Mouse (Mus musculus): ENCODE data around the gene Slco2b1.

Slco2b1 gene

DNA sequence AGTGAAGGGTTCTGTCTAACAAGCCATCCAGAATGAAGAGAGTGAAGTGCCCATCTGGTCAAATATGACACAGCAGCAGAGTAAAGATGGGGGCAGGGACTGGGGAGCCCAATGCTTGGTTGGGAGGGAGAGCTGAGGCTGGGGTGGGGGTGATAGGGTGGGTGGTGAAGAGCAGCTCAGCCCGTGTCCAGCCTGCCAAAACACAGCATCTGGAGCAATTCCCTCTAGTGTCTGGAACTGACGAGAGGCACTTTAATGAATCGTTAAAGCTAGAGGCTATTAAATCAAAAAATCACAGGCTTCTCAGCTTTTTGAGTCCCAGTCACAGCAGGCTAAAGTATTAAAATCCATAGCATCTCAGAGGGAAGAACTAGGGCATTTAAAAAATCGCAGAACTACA, 61.6 kb downstream of the Slco2b1 start:
- DNase-seq (ENCODE audit: low spot score), result no peak

DNA sequence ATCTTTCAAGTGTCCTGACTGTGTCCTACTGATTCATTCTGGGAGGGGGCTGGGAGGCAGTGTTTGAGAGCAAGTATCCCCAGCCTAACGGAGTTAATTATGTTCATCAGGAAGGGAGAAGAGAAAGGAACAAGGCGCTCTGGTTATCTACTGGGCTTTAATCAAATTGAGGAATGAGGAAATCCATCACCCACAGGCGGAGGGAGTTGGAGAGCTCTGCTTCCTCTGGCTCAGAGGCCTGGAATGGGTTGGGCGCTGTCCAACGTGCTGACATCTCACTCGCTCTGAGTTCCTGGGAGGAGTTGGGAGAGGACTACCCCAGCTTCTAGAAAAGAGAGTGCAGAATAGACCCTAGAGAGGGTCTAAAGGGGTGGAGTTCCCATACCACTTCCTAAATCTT, 62.5 kb downstream of the Slco2b1 start:
- no peak for DNase-seq (ENCODE audit: low spot score)

DNA sequence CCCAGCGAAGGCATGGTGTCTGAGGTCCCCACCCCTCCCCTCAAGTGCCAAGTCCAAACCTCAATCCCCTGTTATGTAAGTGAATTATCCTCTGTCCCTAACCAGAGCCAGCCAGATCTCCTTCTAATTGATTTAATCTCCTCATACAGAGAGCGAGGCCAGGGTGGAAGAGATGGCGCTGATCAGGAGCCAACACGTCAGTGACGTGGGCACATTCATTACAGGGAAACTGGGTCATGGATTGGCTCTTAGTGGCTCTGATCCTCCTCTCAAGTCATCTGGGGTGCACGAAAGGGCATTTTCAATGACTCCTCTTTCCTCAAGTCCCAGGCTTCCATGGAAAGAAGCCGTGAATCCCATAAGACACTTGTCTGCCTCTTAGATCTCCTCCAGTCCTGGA, 66.4 kb downstream of the Slco2b1 start:
- no peak for DNase-seq (ENCODE audit: low spot score)

DNA sequence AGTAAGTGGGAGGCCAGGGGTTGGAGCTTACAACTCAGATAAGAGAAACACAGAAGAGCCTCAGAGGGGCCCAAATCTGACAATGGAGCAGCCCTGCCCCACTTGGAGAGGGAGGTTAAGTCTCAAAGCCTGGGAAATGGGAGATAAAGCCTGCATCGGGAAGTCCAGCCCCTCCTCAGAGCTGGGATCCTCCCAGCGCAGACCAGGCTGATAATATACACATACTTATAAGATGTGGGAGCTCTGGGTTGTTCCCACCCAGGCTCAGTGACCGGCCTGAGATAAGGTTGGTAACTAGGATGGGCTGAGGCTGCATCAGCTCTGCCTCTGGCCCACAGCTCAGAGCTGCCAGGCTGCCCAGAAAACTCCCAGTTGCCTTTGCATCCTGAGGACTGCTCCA, 69.1 kb downstream of the Slco2b1 start:
- DNase-seq (ENCODE audit: low spot score), result no peak

DNA sequence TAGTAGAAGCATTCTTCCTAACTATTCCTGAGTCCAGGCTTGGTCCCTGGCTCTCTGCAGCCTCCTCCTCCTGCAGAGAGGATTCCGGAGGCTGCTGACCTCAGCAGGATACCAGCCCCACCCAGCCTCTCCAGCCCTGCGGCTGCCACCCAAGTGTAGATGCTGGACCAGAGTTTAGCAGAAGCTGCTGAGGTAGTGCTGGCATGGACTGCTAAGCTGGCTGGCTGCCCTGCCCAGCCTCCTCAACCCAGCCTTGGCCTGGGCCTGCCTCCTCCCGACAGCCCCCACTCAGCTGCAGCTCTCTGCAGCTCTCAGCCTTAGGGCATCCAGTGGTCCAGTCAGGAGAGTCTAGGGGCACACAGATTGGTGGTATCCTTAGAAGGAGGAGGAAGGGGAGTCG, 69.9 kb downstream of the Slco2b1 start:
- no peak for DNase-seq (ENCODE audit: low spot score)

DNA sequence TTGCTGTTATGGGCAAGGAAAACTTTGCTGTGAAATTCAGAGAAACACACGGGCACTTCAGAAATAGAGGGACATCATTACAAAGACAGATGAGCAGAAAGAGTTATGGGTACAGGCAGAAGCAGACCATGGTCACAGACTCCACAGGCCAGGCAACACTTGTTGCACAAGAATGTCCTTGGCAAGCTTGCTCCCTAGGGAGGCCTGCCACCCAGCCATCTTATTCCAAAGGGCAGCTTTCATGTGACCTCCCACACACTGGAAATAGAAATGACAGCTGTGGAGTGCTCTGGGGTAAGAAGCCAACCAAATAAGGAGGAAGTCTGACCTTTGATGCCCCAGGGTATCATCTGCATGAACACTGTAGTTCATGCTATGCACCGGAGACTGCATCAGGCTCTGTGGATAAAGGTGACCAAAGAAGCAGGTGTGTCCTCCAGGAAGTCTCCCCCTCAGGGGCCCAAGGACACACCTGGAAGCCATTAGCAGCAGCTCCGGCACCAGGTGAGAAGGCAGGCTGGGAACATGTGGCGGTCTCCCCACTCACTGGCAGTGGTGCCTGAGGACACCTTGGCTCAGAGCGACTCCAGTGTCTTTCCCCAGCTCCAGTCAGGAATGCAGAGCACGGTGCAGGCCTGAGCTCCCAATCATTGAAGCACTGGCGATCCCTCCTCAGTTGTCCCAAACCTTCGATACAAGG, 77.0 kb downstream of the Slco2b1 start:
- DNase-seq (ENCODE audit: low spot score), result no peak

DNA sequence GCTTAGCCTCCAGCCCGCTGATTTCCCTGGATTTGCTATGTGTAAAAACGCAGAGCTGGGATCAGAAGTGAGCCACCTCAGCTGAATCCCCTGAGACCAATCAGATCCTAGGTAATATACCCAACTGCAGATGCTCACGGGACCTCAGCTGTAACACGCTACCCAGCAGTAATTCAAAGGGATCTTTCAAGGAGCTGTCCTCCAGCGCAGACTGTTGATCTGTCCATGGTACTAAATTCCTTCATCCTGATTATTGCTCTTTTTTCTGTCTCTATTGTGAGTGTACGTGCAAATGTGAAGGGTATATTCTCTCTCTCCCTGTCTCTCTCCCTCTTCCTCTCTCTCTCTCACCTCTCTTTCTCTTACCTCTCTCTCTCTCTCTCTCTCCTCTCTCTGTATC, 78.9 kb downstream of the Slco2b1 start:
- DNase-seq (ENCODE audit: low spot score), result no peak

DNA sequence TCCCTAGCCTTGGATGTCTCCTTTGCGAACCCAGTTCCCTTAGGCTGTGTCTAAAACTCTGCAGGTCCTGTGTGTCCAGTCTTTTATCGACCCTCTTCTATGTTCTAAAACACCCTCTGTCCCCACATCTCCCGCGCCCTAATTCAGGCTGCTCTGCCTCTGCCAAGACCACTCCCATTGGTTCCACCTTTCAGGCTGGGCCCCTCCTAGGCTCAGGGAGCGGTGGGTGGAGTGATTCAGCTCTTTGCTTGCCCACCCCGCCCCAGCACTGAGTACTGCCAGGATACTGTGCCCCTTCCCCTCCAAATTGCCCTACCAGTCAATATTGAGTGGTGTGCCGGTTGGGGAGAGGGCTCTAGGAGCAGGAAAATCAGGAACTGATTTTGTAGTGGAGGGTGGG, 83.8 kb downstream of the Slco2b1 start:
- DNase-seq (ENCODE audit: low spot score), result no peak

DNA sequence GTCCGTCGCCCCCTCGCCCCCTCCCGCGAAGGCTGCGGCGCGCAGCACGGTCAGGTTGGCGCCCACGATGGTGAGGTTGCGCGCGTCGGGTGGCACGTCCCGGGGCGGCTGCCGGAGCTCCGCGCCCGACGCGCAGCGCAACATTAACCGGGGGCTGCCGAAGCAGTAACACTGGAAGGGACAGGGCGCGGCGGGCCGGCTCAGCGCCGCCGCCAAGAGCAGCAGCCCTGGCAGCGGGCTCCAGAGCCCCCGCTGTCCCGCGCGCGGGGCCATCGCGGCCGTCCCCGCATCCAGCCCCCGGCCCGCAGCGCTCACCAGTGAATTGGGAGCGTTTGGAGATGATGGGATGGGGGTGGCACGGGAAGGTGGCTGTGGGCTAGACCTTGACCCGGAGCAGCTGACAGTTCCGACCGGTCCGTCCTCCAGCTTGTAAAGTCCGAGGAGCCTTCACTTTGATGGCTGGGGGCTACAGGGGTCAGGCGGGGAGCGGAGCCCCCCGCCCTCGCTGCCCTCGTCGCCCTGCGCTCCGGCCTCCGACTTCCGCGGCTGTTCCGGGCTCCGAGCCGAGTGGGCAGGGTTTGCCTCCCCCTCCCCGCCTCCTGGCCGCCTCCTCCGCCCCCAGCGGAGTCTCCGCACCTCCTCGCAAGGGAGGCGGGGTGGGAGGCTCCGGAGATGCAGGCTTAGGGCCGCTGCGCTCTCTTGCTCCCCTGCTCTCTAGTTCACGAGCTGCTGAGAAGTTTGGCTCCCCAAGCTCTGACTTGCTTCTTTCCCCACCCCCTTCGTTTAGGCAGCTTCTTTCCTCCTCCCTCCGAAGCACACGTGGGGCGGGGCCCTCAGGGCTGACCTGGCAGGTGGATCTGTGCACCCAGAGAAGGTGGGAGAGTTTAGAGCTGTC, 84.5 kb downstream of the Slco2b1 start, which contains the start of gene Tpbgl:
TSS of gene Tpbgl (minus strand) at position 728 of the 895 bp plus-strand sequence.
- DNase-seq (ENCODE audit: low spot score), result no peak

DNA sequence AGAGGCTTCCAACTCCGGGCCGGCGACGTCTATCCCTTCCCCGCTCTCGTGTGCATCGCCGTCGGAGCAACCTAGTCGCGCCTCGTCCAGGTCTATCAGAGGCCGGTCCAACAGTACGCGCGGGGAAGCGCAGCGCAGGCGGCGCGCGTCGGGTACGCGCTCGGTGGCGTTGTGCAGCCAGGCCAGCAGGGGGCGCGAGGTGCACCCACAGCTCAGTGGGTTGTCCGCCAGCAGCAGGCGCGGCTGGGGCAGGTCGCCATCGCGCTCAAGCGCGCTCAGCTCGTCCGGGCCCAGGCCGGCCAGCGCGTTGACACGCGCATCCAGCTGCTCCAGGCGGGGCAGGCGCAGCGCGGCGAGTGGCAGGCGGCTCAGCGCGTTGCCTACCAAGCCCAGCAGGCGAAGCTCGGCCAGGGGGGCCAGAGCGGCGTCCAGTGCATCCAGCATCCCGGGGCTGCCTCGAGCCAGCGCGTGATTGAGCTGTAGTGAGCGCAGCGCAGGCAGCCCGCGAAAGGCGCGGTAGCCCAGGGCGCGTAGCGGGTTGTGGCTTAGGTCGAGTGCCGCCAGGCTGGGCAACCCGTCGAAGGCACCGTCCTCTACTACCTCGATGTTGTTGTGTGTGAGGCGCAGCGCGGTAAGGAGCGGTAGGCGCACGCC, 85.3 kb downstream of the Slco2b1 start:
- peak; percentile 44 for DNase-seq (ENCODE audit: low spot score)

DNA sequence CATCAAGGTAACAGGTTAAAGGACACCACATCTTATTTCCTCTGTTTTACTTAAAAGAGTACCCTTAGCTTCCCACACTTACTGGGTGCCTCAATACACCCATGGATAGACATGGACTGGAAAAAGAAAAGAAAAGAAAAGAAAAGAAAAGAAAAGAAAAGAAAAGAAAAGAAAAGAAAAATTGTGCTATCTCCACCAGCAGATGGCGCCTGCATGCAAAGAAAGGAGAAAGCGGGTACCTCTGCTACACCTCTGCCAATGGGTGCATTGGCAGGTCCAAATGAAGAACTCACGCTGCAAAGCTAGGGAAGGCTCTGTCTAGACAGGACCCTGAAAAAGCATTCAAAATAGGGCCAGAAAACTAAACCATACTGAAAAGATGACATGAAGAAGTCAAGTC, 92.3 kb downstream of the Slco2b1 start:
- DNase-seq (ENCODE audit: low spot score), result no peak

DNA sequence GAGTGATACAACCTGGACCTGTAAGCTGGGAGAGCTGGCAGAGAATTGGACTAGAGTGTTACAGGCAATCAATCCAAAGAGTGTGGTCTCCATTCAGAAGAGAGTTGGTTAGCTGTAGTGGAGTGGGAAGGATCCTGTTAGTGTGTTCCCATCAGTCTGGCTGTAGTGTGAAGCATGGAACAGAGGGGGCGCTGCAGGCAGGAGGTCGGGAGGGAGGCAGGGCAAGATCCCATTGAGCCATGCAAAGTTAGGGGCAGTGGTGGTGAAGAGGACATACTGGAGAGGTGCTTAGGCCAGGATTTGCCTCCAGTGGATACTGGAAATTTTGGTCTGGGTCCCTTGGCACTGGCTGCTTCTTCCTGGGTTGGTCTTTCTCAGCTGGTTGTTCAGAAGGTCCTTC, 92.9 kb downstream of the Slco2b1 start:
- no peak for DNase-seq (ENCODE audit: low spot score)

All from urinary bladder, postnatal 10 days (tissue).